Mouse (Mus musculus) midbrain, embryonic 11.5 days (tissue): ENCODE results near the gene Dusp3. TPM values are rescaled to one million over a fixed set of nuclear protein-coding genes. Genes with fewer than 3 reads are reported as not detected.
A peak's percentile ranks its signal among the peaks of the same experiment; 100 is the strongest.

ENCODE experiments used
- ATAC-seq: fragments of 200-750 bp; cut with Nextera tagmentation; 2 replicates; pipeline ENCODE4 v1.8.0; 2017; ENCODE audit warnings: moderate TSS enrichment, moderate library complexity; ENCODE audit not compliant: low FRiP score
- DNase-seq: peaks from one replicate; pipeline ENCODE4 v3.0.0; 2015; ENCODE audit warnings: low spot score; ENCODE audit errors: missing footprints
- H3K27ac ChIP-seq: fragments of 300-500 bp; sonication (generic); 2 replicates; pipeline ENCODE4 v1.5.1; 2014; ENCODE audit warnings: low read depth, low read length
- H3K27me3 ChIP-seq: fragments of 300-500 bp; sonication (generic); 2 replicates; pipeline ENCODE4 v1.6.1; 2014; ENCODE audit warnings: mild to moderate bottlenecking, low read length, moderate library complexity, mixed read lengths; ENCODE audit not compliant: control insufficient read depth, insufficient read depth
- H3K36me3 ChIP-seq: fragments of 300-500 bp; sonication (generic); 2 replicates; pipeline ENCODE4 v1.6.1; 2014; ENCODE audit warnings: mild to moderate bottlenecking, low read length, moderate library complexity, mixed read lengths; ENCODE audit not compliant: control insufficient read depth, insufficient read depth
- H3K4me1 ChIP-seq: fragments of 300-500 bp; sonication (generic); 2 replicates; pipeline ENCODE4 v1.6.1; 2014; ENCODE audit warnings: low read length; ENCODE audit not compliant: control insufficient read depth, insufficient read depth
- H3K4me2 ChIP-seq: fragments of 300-500 bp; sonication (generic); 2 replicates; pipeline ENCODE4 v1.6.1; 2014; ENCODE audit warnings: mild to moderate bottlenecking, moderate library complexity
- H3K4me3 ChIP-seq: fragments of 300-500 bp; sonication (generic); 2 replicates; pipeline ENCODE4 v1.5.1; 2014; ENCODE audit warnings: low read depth, low read length
- H3K9ac ChIP-seq: fragments of 300-500 bp; sonication (generic); 2 replicates; pipeline ENCODE4 v1.6.1; 2014; ENCODE audit warnings: low read length
- H3K9me3 ChIP-seq: fragments of 300-500 bp; sonication (generic); 2 replicates; pipeline ENCODE4 v1.6.1; 2016; ENCODE audit warnings: low read length; ENCODE audit not compliant: control insufficient read depth
- WGBS: fragments of 180-500 bp; shearing (Covaris S2); extraction: QIAGEN DNeasy Blood & Tissue Kit; methylation state at CpG from one replicate; pipeline ENCODE4 v1.1.7; 2014; 5-methylcytosine and 5-hydroxymethylcytosine counted together
- polyA plus RNA-seq: library from polyadenylated mRNA; unstranded; fragments of >200 nt; fragmentation: Nextera tagmentation; extraction: Ambion mirVana; gene quantifications from 2 replicates; pipeline ENCODE4 v1.2.1, GENCODE M21; 2014

Dusp3 gene
- polyA plus RNA-seq, 1 experiment from 2014 or later, result 11.6 TPM

DNA sequence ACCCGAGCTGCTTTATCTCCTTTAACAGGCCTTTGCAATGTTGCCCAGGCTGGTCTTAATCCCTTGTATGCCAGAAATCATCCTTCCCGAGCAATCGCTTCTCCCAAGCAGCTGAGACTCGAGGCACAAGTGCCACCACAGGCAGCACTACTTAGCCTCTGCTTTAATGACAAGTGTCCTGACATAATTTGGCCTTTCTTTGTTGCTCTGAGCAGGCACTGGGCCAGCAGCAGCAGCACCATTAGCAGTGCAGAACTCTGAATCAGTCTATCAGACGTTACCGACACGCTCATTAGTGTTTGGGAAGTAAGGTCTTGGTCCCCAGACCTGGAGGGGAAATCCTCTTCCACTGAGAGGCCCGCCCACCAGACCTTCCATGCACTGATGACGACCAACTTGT, 32.9 kb upstream of the Dusp3 start:
- H3K27ac ChIP-seq, result no peak overlapping the region
- no peak overlapping the region for H3K9ac ChIP-seq
- no peaks in the 10 kb centered on the region for H3K4me1 ChIP-seq
- no peaks in the 10 kb centered on the region for H3K27me3 ChIP-seq
- 83% methylated on average over 9 of the region's 9 CpGs for WGBS
- H3K9me3 ChIP-seq, result no peaks in the 10 kb centered on the region
- H3K36me3 ChIP-seq, result no peaks in the 10 kb centered on the region
- no peak overlapping the region for H3K4me3 ChIP-seq
- DNase-seq (no peak), ATAC-seq (no peak)
- H3K4me2 ChIP-seq, result no peak overlapping the region

DNA sequence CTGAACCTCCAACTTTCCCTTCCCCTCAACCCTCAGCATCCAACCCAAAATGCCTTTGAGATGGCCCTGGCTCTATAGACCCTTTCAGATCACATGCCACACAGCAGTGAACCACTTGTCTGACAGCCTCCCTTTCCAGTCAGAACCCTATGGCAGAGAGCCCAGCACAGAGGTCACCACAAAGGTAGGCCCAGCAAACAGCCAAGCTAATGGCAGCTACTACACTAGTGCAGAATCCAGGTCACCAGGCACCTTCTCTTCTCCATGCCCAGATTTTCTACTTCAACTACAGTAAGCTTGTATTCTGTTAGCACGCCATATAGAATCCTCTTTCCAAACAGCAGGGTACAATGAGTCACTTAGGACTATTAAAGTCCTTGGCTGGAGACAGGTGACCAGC, 29.3 kb upstream of the Dusp3 start:
- Histone ChIP-seq H3K27ac (no peak overlapping the region), H3K36me3 (peaks cover 2% of the 10 kb centered on the region; the same call in 1 of the 2 replicates), H3K4me2 (no peak overlapping the region), H3K4me1 (no peaks in the 10 kb centered on the region), H3K4me3 (no peak overlapping the region), H3K27me3 (no peaks in the 10 kb centered on the region), H3K9me3 (no peaks in the 10 kb centered on the region), H3K9ac (no peak overlapping the region)
- no peak for ATAC-seq
- peak; percentile 75 for DNase-seq
- WGBS, result 96% methylated on average over 1 of the region's 1 CpGs

DNA sequence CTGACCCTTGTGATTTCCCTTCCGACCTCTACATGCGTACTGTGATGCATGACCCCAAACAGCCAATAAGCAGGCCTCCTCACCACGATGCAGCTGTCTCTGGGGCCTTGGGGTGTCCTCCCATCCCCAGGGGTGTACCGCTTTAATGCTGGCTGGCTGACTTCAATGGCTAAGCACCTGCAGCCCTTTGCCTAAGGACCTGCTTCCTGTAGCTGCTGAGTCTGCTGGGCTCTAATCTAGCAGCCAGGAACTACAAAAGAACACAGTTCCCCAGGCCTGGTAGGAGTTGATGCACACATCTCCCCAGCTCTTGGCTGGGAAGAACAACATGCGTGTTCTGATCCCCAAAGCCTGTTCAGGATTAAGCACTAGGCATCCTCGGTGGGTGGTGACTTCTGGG, 28.7 kb upstream of the Dusp3 start:
- H3K9me3 ChIP-seq, result no peaks in the 10 kb centered on the region
- ATAC-seq (no peak), DNase-seq (peak; percentile 75)
- no peaks in the 10 kb centered on the region for H3K4me1 ChIP-seq
- H3K4me3 ChIP-seq, result no peak overlapping the region
- no peak overlapping the region for H3K4me2 ChIP-seq
- H3K27ac ChIP-seq, result no peak overlapping the region
- H3K27me3 ChIP-seq, result no peaks in the 10 kb centered on the region
- 68% methylated on average over 6 of the region's 6 CpGs for WGBS
- H3K36me3 ChIP-seq, result peaks cover 2% of the 10 kb centered on the region; the same call in 1 of the 2 replicates
- H3K9ac ChIP-seq, result no peak overlapping the region

DNA sequence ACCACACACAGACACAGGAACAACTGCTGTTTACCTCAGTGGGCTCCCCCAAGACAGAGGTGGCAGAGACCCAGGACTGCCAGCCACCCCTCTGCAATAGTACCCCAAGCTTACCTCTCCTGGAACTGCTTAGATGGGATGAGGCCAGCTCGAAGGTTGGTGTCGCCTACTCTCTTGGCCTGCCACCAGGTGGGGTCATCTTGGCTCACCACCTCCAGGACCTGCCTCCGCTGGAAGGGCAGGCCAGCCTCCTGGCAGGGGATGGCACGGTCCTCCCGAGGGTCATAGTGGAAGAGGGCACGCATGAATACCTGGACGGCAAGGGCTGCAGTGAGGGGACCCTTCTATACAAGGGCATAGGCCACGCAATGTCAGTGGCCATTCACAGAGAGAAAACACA, 26.4 kb upstream of the Dusp3 start:
- H3K9me3 ChIP-seq, result no peaks in the 10 kb centered on the region
- no peak overlapping the region for H3K27ac ChIP-seq
- H3K9ac ChIP-seq, result no peak overlapping the region
- no peak overlapping the region for H3K4me3 ChIP-seq
- H3K27me3 ChIP-seq, result no peaks in the 10 kb centered on the region
- H3K4me1 ChIP-seq, result no peaks in the 10 kb centered on the region
- H3K36me3 ChIP-seq, result peaks cover 2% of the 10 kb centered on the region; the same call in 1 of the 2 replicates
- DNase-seq, result no peak
- no peak overlapping the region for H3K4me2 ChIP-seq
- 88% methylated on average over 8 of the region's 8 CpGs for WGBS
- ATAC-seq, result no peak

DNA sequence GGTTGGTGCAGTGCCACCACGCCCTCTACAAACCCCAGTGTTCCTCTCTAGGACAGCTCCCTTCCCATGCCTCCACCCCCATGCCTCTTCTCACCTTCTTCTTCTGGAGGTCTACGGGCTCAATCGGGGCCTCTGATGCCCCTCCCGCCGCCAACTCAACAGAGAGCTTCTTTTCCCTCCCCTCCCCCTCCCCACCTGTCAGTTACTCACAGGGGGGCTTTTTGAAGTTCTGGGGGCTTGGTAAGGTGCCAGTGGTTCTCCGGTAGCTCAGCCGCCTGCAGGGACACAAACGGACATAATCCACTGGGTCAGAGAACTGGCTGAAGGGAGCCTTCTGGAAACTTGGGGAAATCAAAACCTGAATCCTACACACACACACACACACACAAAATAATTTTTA, 24.7 kb upstream of the Dusp3 start:
- Histone ChIP-seq H3K4me2 (no peak overlapping the region), H3K4me1 (no peaks in the 10 kb centered on the region), H3K4me3 (no peak overlapping the region), H3K9ac (no peak overlapping the region), H3K27me3 (no peaks in the 10 kb centered on the region), H3K27ac (no peak overlapping the region), H3K36me3 (peaks cover 2% of the 10 kb centered on the region; the same call in 1 of the 2 replicates), H3K9me3 (no peaks in the 10 kb centered on the region)
- no peak for ATAC-seq
- DNase-seq, result no peak
- 88% methylated on average over 8 of the region's 8 CpGs for WGBS

DNA sequence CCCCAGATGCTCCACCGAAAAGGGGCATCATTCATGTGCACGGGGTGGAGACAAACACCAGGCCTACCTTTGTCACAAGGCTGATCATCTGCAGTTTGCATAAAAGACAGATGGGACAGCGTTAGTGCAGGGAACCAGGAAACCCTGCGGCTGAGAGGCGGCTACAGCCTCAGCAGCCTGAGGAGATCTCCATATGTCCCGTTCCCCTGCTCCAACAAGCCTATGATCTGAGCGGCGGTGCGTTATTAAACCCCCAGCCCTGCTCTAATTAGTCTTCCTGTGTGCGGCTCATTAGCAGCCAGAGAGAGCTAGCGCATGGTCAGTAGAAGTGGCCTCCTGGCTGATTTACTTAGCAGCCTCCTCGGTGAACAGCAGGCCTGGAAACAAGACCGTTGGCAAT, 23.3 kb upstream of the Dusp3 start:
- H3K4me1 ChIP-seq, result no peaks in the 10 kb centered on the region
- 78% methylated on average over 13 of the region's 13 CpGs for WGBS
- no peak overlapping the region for H3K4me2 ChIP-seq
- no peak overlapping the region for H3K4me3 ChIP-seq
- peaks cover 2% of the 10 kb centered on the region; the same call in 1 of the 2 replicates for H3K36me3 ChIP-seq
- peak overlapping the region; percentile 22; the same call in 1 of the 2 replicates for H3K27ac ChIP-seq
- ATAC-seq (peak; percentile 46; the same call in 1 of the 2 replicates), DNase-seq (no peak)
- H3K9me3 ChIP-seq, result no peaks in the 10 kb centered on the region
- no peaks in the 10 kb centered on the region for H3K27me3 ChIP-seq
- H3K9ac ChIP-seq, result no peak overlapping the region

DNA sequence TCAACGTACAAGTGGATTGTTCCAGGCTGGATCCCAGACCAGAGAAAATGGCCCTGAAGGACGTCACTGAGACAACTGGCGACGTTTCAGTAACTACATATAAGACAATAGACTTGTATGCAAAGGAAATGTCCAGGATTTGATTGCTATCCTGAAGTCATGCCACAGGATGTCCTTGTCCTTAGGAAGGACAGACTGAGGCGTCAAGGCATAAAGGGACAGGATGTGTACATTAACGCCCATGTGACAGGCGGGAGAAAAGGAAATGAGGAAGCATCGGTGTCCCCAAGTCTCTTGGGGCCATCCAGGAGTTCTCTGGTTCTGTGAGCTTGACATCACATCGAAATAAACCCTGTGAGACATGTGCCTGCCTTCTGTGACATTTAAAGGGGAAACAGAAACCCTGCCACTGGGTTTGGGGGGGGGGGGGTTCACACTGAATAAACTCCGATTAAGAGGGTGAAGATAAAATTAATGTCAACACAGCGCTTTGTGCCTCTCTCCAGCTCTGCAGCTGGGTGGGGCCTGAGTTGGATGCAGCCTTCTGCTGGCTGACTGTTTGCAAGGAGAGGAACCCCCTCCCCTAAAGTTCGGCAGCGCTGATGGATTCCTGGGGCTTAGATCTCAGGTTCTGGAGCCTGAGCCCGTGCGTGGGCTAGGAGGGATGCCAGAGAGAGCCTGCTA, 22.3 kb upstream of the Dusp3 start:
- H3K27ac ChIP-seq, result peak overlapping the region; percentile 3; the same call in 1 of the 2 replicates
- peaks cover 5% of the 10 kb centered on the region; the same call in 1 of the 2 replicates for H3K36me3 ChIP-seq

DNA sequence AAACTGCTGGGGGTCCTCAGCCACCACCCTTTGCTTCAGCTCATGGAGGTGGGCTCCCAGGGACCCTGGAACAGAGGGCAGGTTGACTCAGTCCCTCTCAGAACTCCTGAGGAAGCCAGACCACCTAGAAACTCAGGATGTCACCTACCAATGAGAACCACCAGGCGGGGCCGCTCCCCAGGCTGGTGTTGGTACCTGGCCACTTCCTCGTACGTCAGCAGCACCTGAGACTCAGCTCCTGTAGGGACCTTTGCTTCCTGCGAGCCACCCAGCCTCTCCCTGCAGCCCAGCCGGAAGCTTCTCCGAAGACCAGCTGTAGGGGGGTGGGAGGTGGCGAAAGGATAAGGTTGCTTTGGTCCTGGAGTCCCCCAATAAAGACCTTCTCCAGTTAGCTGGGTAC, 21.6 kb upstream of the Dusp3 start:
- Histone ChIP-seq H3K4me1 (no peaks in the 10 kb centered on the region), H3K4me2 (no peak overlapping the region), H3K27me3 (no peaks in the 10 kb centered on the region), H3K4me3 (no peak overlapping the region), H3K36me3 (peaks cover 5% of the 10 kb centered on the region; the same call in 1 of the 2 replicates), H3K9ac (no peak overlapping the region), H3K9me3 (no peaks in the 10 kb centered on the region), H3K27ac (no peak overlapping the region)
- ATAC-seq (no peak), DNase-seq (no peak)
- WGBS, result 91% methylated on average over 8 of the region's 8 CpGs

More for the DNA sequence above, 22.3 kb upstream of the Dusp3 start:
- WGBS, result 89% methylated on average over 15 of the region's 15 CpGs
- Histone ChIP-seq H3K4me2 (no peak overlapping the region), H3K4me3 (no peak overlapping the region), H3K4me1 (no peaks in the 10 kb centered on the region), H3K9ac (no peak overlapping the region), H3K27me3 (no peaks in the 10 kb centered on the region), H3K9me3 (no peaks in the 10 kb centered on the region)
- no peak for ATAC-seq
- DNase-seq, result no peak

DNA sequence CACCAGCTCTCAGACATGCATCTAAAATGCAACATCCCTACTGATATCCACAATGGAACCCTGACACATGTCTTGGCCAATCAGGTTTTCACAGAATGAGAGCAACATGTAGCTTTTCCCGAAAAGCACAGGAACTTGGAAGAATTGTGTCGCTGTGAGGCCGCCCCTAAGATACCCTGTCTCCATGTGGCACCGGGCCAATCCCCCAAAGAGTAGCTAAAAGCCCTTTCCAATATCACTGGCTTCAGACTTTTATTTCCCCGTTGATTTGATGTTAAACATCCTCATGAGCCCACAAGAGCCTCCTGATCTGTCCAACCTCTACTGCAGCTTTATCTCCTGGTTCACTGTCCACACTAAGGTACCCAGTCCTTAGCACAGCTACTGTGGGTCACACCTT, 19.9 kb upstream of the Dusp3 start:
- H3K27ac ChIP-seq, result no peak overlapping the region
- no peak overlapping the region for H3K4me3 ChIP-seq
- H3K4me1 ChIP-seq, result no peaks in the 10 kb centered on the region
- peak; percentile 54 for DNase-seq
- no peak for ATAC-seq
- no peaks in the 10 kb centered on the region for H3K9me3 ChIP-seq
- peaks cover 3% of the 10 kb centered on the region; the same call in 1 of the 2 replicates for H3K36me3 ChIP-seq
- H3K4me2 ChIP-seq, result no peak overlapping the region
- no peaks in the 10 kb centered on the region for H3K27me3 ChIP-seq
- 83% methylated on average over 5 of the region's 5 CpGs for WGBS
- no peak overlapping the region for H3K9ac ChIP-seq
